Mouse (Mus musculus): ENCODE results near the gene Rab33b. TPM values are rescaled to one million over a fixed set of nuclear protein-coding genes. Genes with fewer than 3 reads are reported as not detected.

Rab33b gene
- polyA plus RNA-seq, 1 experiment from 2014 or later, result 13.7 TPM

- Histone ChIP-seq H3K4me2 (no peak overlapping the region), H3K27ac (ENCODE audit: low read depth, low read length) (no peak overlapping the region), H3K36me3 (ENCODE audit: control insufficient read depth, insufficient read depth, low read length) (peaks cover 34% of the 10 kb centered on the region), H3K9ac (ENCODE audit: low read depth, low read length) (no peak overlapping the region), H3K9me3 (replicated peaks; ENCODE audit: control insufficient read depth, low read length) (no peaks in the 10 kb centered on the region), H3K4me1 (ENCODE audit: control insufficient read depth, insufficient read depth, low read length) (no peaks in the 10 kb centered on the region), H3K27me3 (ENCODE audit: control insufficient read depth, insufficient read depth, low read length) (no peaks in the 10 kb centered on the region), H3K4me3 (ENCODE audit: low read depth, low read length) (no peak overlapping the region)
- no peak for ATAC-seq (replicated peaks; ENCODE audit: insufficient number of reproducible peaks, low FRiP score, low TSS enrichment)
- WGBS (ENCODE audit: insufficient replicate concordance), result 85% methylated on average over 9 of the region's 9 CpGs
These were observed 50.3 kb downstream of the Rab33b start for GRCm38 (mm10) chr3:51534013-51534412.

- 53% methylated on average over 15 of the region's 15 CpGs for whole genome bisulfite sequencing (ENCODE audit: insufficient replicate concordance)
- no peak for ATAC-seq (replicated peaks; ENCODE audit: insufficient number of reproducible peaks, low FRiP score, low TSS enrichment)
These were observed 56.1 kb downstream of the Rab33b start for GRCm38 (mm10) chr3:51539567-51540408.

GRCm38 (mm10) chr3:51540659-51541058 lies 56.9 kb downstream of the Rab33b start:
- 85% methylated on average over 9 of the region's 9 CpGs for WGBS (ENCODE audit: insufficient replicate concordance)
- no peak for ATAC-seq (replicated peaks; ENCODE audit: insufficient number of reproducible peaks, low FRiP score, low TSS enrichment)
- H3K4me1 ChIP-seq (ENCODE audit: control insufficient read depth, insufficient read depth, low read length), result no peaks in the 10 kb centered on the region
- H3K36me3 ChIP-seq (ENCODE audit: control insufficient read depth, insufficient read depth, low read length), result peaks cover 25% of the 10 kb centered on the region
- no peak overlapping the region for H3K4me3 ChIP-seq (ENCODE audit: low read depth, low read length)
- H3K27me3 ChIP-seq (ENCODE audit: control insufficient read depth, insufficient read depth, low read length), result no peaks in the 10 kb centered on the region
- H3K4me2 ChIP-seq, result no peak overlapping the region
- no peaks in the 10 kb centered on the region for H3K9me3 ChIP-seq (replicated peaks; ENCODE audit: control insufficient read depth, low read length)
- H3K9ac ChIP-seq (ENCODE audit: low read depth, low read length), result no peak overlapping the region
- no peak overlapping the region for H3K27ac ChIP-seq (ENCODE audit: low read depth, low read length)

More at GRCm38 (mm10) chr3:51539567-51540408, 56.1 kb downstream of the Rab33b start:
- no peaks in the 10 kb centered on the region for H3K9me3 ChIP-seq (replicated peaks; ENCODE audit: control insufficient read depth, low read length)
- no peaks in the 10 kb centered on the region for H3K4me1 ChIP-seq (ENCODE audit: control insufficient read depth, insufficient read depth, low read length)
- peaks cover 28% of the 10 kb centered on the region for H3K36me3 ChIP-seq (ENCODE audit: control insufficient read depth, insufficient read depth, low read length)
- no peak overlapping the region for H3K9ac ChIP-seq (ENCODE audit: low read depth, low read length)
- no peak overlapping the region for H3K27ac ChIP-seq (ENCODE audit: low read depth, low read length)
- no peak overlapping the region for H3K4me2 ChIP-seq
- no peak overlapping the region for H3K4me3 ChIP-seq (ENCODE audit: low read depth, low read length)
- H3K27me3 ChIP-seq (ENCODE audit: control insufficient read depth, insufficient read depth, low read length), result no peaks in the 10 kb centered on the region

- H3K4me2 ChIP-seq, result no peak overlapping the region
- H3K9me3 ChIP-seq (replicated peaks; ENCODE audit: control insufficient read depth, low read length), result no peaks in the 10 kb centered on the region
- no peaks in the 10 kb centered on the region for H3K27me3 ChIP-seq (ENCODE audit: control insufficient read depth, insufficient read depth, low read length)
- no peak for ATAC-seq (replicated peaks; ENCODE audit: insufficient number of reproducible peaks, low FRiP score, low TSS enrichment)
- H3K36me3 ChIP-seq (ENCODE audit: control insufficient read depth, insufficient read depth, low read length), result peaks cover 15% of the 10 kb centered on the region
- H3K4me3 ChIP-seq (ENCODE audit: low read depth, low read length), result no peak overlapping the region
- H3K9ac ChIP-seq (ENCODE audit: low read depth, low read length), result no peak overlapping the region
- H3K27ac ChIP-seq (ENCODE audit: low read depth, low read length), result no peak overlapping the region
- no peaks in the 10 kb centered on the region for H3K4me1 ChIP-seq (ENCODE audit: control insufficient read depth, insufficient read depth, low read length)
- WGBS (ENCODE audit: insufficient replicate concordance), result 92% methylated on average over 19 of the region's 19 CpGs
These were observed 60.9 kb downstream of the Rab33b start for GRCm38 (mm10) chr3:51544442-51545128.

Other genes starting within 250 kb of the Rab33b start
- 44.5 and 48.2 TPM in 2 replicates for gene Elf2, start 143.3 kb upstream of the Rab33b start, polyA plus RNA-seq (2014; fragmentation: Nextera tagmentation; extraction: Ambion mirVana)
- 14.2 and 15.4 TPM in 2 replicates for gene Mgarp, start 87.2 kb upstream of the Rab33b start, polyA plus RNA-seq (2014; fragmentation: Nextera tagmentation; extraction: Ambion mirVana)
- gene Ndufc1, start 74.9 kb upstream of the Rab33b start, polyA plus RNA-seq (2014; fragmentation: Nextera tagmentation; extraction: Ambion mirVana), result 1,265 and 1,267 TPM in 2 replicates
- gene Naa15, start 68.8 kb upstream of the Rab33b start, polyA plus RNA-seq (2014; fragmentation: Nextera tagmentation; extraction: Ambion mirVana), result 37.8 and 39.6 TPM in 2 replicates
- 6.0 and 8.4 TPM in 2 replicates for gene Setd7, start 77.0 kb downstream of the Rab33b start, polyA plus RNA-seq (2014; fragmentation: Nextera tagmentation; extraction: Ambion mirVana)
- 1.6 and 2.9 TPM in 2 replicates for gene Mgst2, start 176.4 kb downstream of the Rab33b start, polyA plus RNA-seq (2014; fragmentation: Nextera tagmentation; extraction: Ambion mirVana)

All from heart, embryonic 11.5 days (tissue).